Mouse (Mus musculus) thymus, adult 2 months (tissue): ENCODE data around the gene Npepps. TPM values are rescaled to one million over a fixed set of nuclear protein-coding genes. Genes with fewer than 3 reads are reported as not detected.

Experiments
- DNase-seq: peaks from one replicate; pipeline ENCODE4 v3.0.0; 2021
- H3K27ac ChIP-seq: fragments of 200-500 bp; 2 replicates; pipeline ENCODE4 v1.5.1; 2012; ENCODE audit warnings: low read length, control low read depth; ENCODE audit not compliant: control insufficient read depth, insufficient read depth
- H3K27me3 ChIP-seq: fragments of 200-500 bp; 2 replicates; pipeline ENCODE4 v1.6.1; 2012; ENCODE audit warnings: mild to moderate bottlenecking, low read length, moderate library complexity, mixed read lengths; ENCODE audit not compliant: control insufficient read depth, insufficient read depth
- H3K36me3 ChIP-seq: fragments of 200-500 bp; 2 replicates; pipeline ENCODE4 v1.6.1; 2012; ENCODE audit warnings: mild to moderate bottlenecking, low read length, moderate library complexity; ENCODE audit not compliant: control insufficient read depth, insufficient read depth
- H3K4me1 ChIP-seq: fragments of 200-500 bp; replicated peaks from 2 replicates; pipeline ENCODE4 v1.6.1; 2012; ENCODE audit warnings: low read length; ENCODE audit not compliant: control insufficient read depth, insufficient read depth
- H3K4me3 ChIP-seq: fragments of 200-500 bp; 2 replicates; pipeline ENCODE4 v1.5.1; 2012; ENCODE audit warnings: mild to moderate bottlenecking, low read length, control low read depth, moderate library complexity; ENCODE audit not compliant: control insufficient read depth, insufficient read depth
- CTCF ChIP-seq: fragments of 200-500 bp; IDR thresholded peaks from 2 replicates; pipeline ENCODE4 v1.5.1; 2012; ENCODE audit warnings: mild to moderate bottlenecking, control low read depth, low read length, moderate library complexity, borderline replicate concordance; ENCODE audit not compliant: control insufficient read depth, poor library complexity, insufficient read depth; ENCODE audit errors: extremely low read depth
- POLR2A ChIP-seq: fragments of 200-500 bp; IDR thresholded peaks from 2 replicates; pipeline ENCODE4 v1.6.1; 2012; ENCODE audit warnings: mild to moderate bottlenecking, low read length, control low read depth, moderate library complexity; ENCODE audit not compliant: control insufficient read depth, poor library complexity, insufficient read depth; ENCODE audit errors: extremely low read depth
- WGBS: fragments of 180-500 bp; shearing (Covaris S2); methylation state at CpG from one replicate; pipeline ENCODE4 v1.1.7; 2018; 5-methylcytosine and 5-hydroxymethylcytosine counted together
- polyA plus RNA-seq: library from polyadenylated mRNA; depleted of rRNA; stranded (reverse); fragments of >200 nt; gene quantifications from 2 replicates; pipeline ENCODE4 v1.2.3, GENCODE M21; 2012

Gene Npepps
- polyA plus RNA-seq, 1 experiment, result 36.9 TPM

DNA sequence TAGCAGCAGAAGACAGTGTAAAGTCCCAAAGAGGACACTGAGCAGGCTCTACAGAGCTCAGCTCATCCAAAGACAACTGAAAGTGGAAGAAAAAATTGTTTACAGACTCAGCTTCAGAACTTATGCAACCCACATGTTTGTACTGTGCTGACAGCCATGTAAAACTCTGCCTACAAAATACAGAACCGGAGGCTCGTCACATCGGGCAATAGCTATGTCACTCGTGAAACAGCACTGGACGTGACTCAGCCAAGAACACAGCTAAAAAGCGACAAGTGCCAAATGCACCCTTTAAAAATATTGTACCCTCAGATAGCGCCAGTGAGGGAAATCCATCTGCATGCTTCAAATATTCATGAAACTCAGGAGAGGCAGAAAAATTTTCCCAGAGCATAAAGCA is 39.1 kb downstream of the Npepps start:
- H3K36me3 ChIP-seq, result peaks cover 51% of the 10 kb centered on the region
- no peaks in the 10 kb centered on the region for H3K27me3 ChIP-seq
- no peak for DNase-seq
- 93% methylated on average over 7 of the region's 7 CpGs for WGBS
- H3K27ac ChIP-seq, result no peak overlapping the region
- H3K4me3 ChIP-seq, result no peak overlapping the region
- TF ChIP-seq POLR2A (no peak), CTCF (no peak)
- H3K4me1 ChIP-seq, result no peaks in the 10 kb centered on the region

DNA sequence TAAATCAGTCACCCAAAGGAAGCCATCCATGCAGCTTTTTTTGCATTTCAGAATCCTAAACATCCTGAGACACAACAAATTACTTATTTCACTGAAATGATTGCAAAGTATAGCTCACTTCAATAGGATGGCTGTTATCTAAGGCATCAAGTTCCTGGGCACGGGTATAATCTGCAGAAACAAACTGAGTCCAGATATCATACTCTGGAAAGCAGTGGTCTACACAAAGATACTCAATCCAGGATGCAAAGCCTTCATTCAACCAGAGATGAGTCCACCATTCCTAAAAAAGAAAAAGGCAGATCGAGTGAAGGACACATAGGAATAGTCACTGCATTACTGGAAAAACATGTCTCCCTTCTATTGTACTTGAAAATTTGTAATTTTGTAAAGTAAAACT is 42.5 kb downstream of the Npepps start:
- WGBS, result 95% methylated on average over 2 of the region's 2 CpGs
- TF ChIP-seq CTCF (no peak), POLR2A (no peak)

DNA sequence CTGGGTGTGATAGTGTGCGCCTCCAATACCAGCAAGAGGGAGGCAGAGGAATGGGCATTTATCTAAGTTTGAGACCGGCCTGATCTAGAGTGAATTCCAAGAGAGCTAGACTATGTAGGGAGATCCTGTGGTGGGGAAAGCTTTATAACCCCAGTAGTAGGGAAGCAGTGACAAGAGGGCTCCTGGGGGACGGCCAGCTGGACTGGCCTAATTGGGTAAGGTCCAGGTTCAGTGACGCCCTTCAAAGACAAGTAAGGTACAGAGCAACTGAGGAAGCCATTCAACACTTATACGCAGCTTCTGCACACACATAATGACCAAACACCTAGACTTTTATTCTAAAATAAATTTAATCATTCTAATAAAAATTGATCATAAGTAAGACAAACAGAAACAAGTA is 48.0 kb downstream of the Npepps start:
- H3K4me1 ChIP-seq, result no peaks in the 10 kb centered on the region
- H3K27ac ChIP-seq, result no peak overlapping the region
- no peak for DNase-seq
- TF ChIP-seq POLR2A, result no peak
- H3K27me3 ChIP-seq, result no peaks in the 10 kb centered on the region
- peaks cover 47% of the 10 kb centered on the region for H3K36me3 ChIP-seq
- 95% methylated on average over 5 of the region's 5 CpGs for WGBS
- H3K4me3 ChIP-seq, result no peak overlapping the region

More for the DNA sequence above, 42.5 kb downstream of the Npepps start:
- no peak for DNase-seq
- Histone ChIP-seq H3K27me3 (no peaks in the 10 kb centered on the region), H3K36me3 (peaks cover 62% of the 10 kb centered on the region), H3K27ac (no peak overlapping the region), H3K4me3 (no peak overlapping the region), H3K4me1 (no peaks in the 10 kb centered on the region)

DNA sequence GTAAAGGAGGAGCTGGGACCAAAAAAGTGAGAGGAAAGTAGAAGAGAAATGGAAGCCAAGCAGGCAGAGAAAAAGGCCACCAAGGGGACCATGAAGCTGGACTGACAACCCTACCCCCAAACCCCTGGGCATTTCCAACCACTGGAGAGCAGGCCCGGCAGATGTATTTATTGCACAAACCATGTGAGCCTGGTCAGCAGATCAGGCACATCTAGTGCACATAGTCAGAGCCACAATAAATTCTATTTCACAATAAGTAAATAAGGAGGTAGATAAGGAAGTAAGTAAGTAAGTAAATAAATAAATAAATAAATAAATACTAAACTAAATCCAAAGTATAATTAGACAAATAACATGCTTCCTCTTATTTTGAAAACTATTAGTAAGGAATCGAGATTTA is 51.0 kb downstream of the Npepps start:
- Histone ChIP-seq H3K4me1 (no peaks in the 10 kb centered on the region), H3K4me3 (no peak overlapping the region), H3K27me3 (no peaks in the 10 kb centered on the region), H3K27ac (no peak overlapping the region), H3K36me3 (peaks cover 40% of the 10 kb centered on the region)
- WGBS, result 99% methylated on average over 2 of the region's 2 CpGs
- TF ChIP-seq CTCF (no peak), POLR2A (no peak)
- DNase-seq, result no peak

DNA sequence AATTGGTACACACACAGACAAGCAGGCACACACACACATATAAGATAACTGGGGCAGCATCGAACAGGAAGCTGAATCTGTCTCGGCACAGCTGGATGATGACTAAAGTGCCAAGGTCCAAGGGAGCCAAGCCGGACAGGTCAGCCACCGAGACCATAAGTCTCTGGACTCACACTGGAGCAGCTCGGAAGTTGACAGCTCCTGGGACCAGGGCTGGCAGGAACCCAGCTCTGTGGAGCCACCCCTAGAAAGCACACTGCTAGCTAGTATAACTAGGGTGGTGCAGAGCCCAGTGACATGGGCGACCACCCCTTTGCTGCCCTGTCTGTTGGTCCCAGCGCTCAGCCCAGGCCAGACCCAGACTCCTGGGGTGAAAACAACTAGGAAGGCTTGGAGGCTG is 51.5 kb downstream of the Npepps start:
- Histone ChIP-seq H3K4me3 (no peak overlapping the region), H3K27me3 (no peaks in the 10 kb centered on the region), H3K36me3 (peaks cover 39% of the 10 kb centered on the region), H3K27ac (no peak overlapping the region), H3K4me1 (no peaks in the 10 kb centered on the region)
- DNase-seq, result no peak
- TF ChIP-seq CTCF, result no peak
- TF ChIP-seq POLR2A, result no peak
- WGBS, result 96% methylated on average over 7 of the region's 7 CpGs

DNA sequence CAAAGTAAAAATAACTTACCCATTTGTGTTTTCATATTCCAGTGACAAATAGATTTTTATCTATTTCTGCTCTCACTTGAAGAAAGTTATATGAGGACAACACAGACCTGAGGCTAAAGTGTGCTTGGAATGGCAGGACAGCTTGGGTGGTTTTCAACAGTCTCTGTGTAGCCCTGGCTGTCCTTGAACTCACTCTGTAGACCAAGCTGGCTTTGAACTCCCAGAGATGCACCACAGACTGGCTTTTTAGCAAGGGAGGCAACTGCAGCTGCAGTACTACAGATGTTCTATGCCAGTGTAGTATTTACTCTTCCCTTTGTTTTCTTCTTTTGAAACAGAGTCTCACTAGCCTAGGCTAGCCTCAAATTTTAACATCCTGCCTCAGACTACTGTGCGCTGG is 54.3 kb downstream of the Npepps start:
- Histone ChIP-seq H3K4me1 (no peaks in the 10 kb centered on the region), H3K27me3 (no peaks in the 10 kb centered on the region), H3K27ac (no peak overlapping the region), H3K36me3 (peaks cover 45% of the 10 kb centered on the region), H3K4me3 (no peak overlapping the region)
- DNase-seq, result no peak
- 100% methylated on average over 1 of the region's 1 CpGs for WGBS
- TF ChIP-seq CTCF (no peak), POLR2A (no peak)

DNA sequence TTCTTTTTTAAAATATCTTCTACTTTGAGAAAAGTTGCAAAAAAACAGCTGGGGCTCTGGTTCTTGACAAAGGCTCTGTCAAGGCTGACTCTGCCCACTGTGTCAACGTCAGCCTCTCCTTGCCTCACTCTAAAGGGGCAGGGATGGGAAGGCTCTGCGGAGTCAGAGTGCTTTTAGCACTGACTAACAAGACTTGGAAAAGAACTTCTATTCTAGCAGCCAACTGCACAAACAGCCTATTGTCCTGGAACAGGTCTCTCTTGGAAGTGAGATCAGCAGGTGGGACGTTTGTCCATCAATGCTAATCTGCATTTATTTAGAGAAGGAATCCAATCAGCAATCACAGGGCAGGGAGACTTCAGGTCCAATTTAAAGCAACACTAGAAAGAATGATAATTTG is 57.0 kb downstream of the Npepps start:
- no peak overlapping the region for H3K4me3 ChIP-seq
- no peaks in the 10 kb centered on the region for H3K27me3 ChIP-seq
- no peaks in the 10 kb centered on the region for H3K4me1 ChIP-seq
- no peak for TF ChIP-seq POLR2A
- TF ChIP-seq CTCF, result no peak
- H3K27ac ChIP-seq, result no peak overlapping the region
- 95% methylated on average over 3 of the region's 3 CpGs for WGBS
- no peak for DNase-seq
- peaks cover 52% of the 10 kb centered on the region for H3K36me3 ChIP-seq
